Mouse (Mus musculus): ENCODE data around the gene Gm9857.

Gm9857 gene

DNA sequence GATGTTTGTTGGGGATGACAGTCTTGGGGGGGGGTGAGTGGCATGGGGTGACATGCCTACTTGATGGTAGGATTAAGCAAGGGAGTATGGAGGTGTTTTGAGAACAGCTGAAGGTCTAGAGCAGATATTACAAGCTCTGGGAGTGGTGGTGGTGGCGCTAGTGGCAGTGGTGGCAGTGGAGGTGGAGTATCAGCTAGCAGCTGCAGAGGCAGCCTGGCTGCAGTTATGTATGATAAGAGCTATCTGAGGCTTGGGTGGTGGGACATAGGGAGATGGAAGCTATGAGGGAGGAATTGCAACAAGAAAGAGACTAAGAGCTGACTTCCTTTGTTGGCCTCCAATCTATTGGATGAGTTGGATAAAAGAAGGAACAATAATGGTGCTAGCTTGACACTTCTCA, 18.4 kb downstream of the Gm9857 start:
- no peak for DNase-seq

GRCm38 (mm10) chr3:108920442-108921070, 19.7 kb downstream of the Gm9857 start:
- DNase-seq = no peak

DNA sequence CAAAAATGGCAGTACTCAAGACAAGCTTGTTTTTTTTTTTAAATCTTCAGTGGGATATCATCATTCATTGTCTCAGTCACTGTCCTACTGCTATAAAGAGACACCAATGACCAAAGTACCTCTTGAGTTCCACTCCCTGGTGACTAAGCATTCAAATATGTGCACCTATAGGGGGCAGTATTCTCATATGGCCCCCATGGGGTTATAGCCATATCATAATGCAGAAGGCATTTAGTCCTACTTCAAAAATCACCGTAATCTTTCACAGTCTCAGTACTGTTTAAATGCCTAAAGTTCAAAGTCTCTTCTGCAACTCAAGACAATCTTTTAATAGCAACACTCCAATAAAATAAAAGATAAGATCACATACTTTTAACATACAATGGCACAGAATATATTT, 21.4 kb downstream of the Gm9857 start:
- no peak for DNase-seq

GRCm38 (mm10) chr3:108917986-108918385, 22.3 kb downstream of the Gm9857 start:
- no peak for DNase-seq

- DNase-seq = no peak
Observed at GRCm38 (mm10) chr3:108916857-108917256, 23.4 kb downstream of the Gm9857 start.

DNA sequence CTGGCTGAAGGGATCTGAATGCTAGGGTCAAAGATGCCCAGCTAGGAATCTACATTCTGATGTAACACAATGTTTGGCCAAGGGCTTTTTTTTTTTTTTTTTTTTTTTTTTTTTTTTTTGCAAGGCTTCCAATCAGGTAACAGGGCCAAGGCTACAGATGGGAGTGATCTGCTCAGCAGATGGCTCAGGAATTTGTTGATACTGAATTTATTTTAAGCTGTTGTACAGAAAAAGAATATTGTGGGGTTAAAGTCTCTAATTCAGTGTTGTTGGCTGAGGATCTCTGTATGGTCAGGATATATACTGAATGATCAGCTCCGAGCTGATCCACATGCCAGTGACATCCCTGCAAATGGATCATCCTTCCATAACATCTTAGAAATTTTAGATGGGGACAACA, 24.2 kb downstream of the Gm9857 start:
- no peak for DNase-seq

- DNase-seq = peak; percentile 96
Observed at GRCm38 (mm10) chr3:108911548-108912413, 28.5 kb downstream of the Gm9857 start, which contains the start of gene Prpf38b. Prpf38b (minus strand) TSS chr3:108911727.

DNA sequence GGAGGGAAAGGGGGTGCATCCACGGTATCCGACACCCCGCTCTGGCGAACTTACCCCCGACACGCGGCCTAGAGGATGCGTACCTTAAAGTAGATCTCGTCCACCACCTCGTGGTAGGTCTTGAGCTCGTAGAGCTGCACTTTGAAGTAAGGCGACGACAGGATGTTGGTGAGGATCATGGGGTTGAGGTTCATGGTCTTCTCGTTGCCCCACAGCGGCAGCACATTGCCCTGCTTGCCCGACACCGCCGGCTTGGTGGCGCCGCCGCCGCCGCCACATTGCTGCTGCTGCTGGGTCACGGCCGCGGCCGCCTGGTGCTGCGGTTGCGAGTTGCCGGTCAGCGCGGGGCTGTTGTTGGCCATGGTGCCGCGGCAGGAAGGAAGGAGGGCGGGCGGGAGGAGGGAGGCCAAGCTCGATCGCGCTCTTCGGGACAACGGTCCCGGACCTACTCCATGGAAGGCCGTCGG, 29.1 kb downstream of the Gm9857 start:
- DNase-seq = peak; percentile 47

GRCm38 (mm10) chr3:108910303-108911080, 29.8 kb downstream of the Gm9857 start:
- DNase-seq = no peak

DNA sequence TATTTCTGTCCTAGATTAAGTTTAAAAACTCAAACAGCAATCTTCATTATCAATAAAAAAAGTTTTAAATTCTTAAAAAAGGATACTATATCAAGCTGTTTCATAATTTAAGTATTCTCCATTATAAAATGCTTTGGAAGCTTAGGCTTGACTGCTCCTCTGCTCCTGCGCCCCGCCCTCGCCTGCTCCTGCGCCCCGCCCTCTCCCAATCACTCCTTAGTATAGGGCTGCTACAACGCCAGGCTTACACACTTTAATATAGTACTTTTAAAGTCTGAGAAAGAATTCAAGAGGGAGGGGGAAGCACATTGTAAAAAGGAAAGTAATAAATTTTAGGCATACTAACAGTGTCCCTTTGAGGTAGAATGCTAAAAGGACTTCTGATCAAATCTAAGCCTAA, 37.3 kb downstream of the Gm9857 start:
- no peak for DNase-seq

DNA sequence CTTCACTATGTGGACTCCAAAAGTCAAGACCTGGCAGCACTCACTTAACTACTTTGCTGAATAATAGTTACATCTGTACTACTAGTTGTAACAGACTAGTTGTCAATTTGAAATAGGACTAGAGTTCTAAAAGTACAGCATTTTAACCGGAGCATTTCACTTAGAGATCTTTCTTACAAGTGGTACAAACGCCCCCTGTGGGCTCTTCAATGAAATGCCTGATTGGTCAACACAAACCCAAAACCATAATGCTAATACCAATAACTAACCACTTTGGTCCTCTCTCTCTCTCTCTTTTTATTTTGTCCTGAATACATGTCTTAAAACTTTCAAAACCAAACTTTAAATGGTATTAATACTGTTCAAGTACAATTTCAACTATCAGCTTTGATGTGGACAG, 38.2 kb downstream of the Gm9857 start:
- no peak for DNase-seq

- no peak for DNase-seq
Observed at GRCm38 (mm10) chr3:108900681-108901080, 39.6 kb downstream of the Gm9857 start.

GRCm38 (mm10) chr3:108900147-108900546, 40.1 kb downstream of the Gm9857 start:
- DNase-seq = no peak

GRCm38 (mm10) chr3:108898640-108899039, 41.6 kb downstream of the Gm9857 start:
- no peak for DNase-seq

GRCm38 (mm10) chr3:108892914-108893313, 47.3 kb downstream of the Gm9857 start:
- DNase-seq = no peak

GRCm38 (mm10) chr3:108892080-108892479, 48.2 kb downstream of the Gm9857 start:
- no peak for DNase-seq

All from right cerebral cortex, postnatal 14 days (tissue).